Mouse (Mus musculus): ENCODE results near the gene C1qtnf4.

DNA sequence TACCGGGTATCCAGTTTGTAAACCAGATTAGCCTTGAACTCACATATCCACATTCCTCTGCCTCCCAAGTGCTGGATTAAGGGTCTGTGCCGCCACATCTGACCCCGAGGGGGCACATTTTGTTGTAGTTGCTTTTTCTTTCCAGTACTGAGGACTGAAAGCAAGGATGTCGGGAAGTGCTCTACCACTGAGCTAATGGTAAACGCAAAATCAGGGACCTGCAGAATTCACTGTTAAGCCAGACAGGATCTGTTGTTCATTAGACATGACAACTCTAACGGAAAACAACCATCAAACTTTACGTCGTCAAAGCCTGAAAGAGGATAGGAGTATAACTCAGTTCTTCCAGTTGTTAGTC lies 39.1 kb upstream of the C1qtnf4 start:
- TF ChIP-seq POLR2A (IDR thresholded peaks at IDR 0.05; ENCODE audit: insufficient read depth, low read depth, low read length) (no peak), CTCF (IDR thresholded peaks at IDR 0.05; ENCODE audit: insufficient read depth, low read depth, low read length) (no peak)
